Mouse (Mus musculus) hindbrain, embryonic 11.5 days (tissue): ENCODE data around the gene Tpmt. TPM values are rescaled to one million over a fixed set of nuclear protein-coding genes. Genes with fewer than 3 reads are reported as not detected.

Source experiments
- ATAC-seq: fragments of 200-750 bp; cut with Nextera tagmentation; 2 replicates; pipeline ENCODE4 v1.8.0; 2017; ENCODE audit warnings: mild to moderate bottlenecking, moderate TSS enrichment, moderate library complexity; ENCODE audit not compliant: low FRiP score
- DNase-seq: peaks from one replicate; pipeline ENCODE4 v3.0.0-alpha.2; 2015; ENCODE audit warnings: low spot score
- H3K27ac ChIP-seq: fragments of 300-500 bp; sonication (generic); 2 replicates; pipeline ENCODE4 v1.5.1; 2014; ENCODE audit warnings: mild to moderate bottlenecking, low read depth, low read length
- H3K27me3 ChIP-seq: fragments of 300-500 bp; sonication (generic); 2 replicates; pipeline ENCODE4 v1.6.1; 2014; ENCODE audit warnings: mild to moderate bottlenecking, low read length, moderate library complexity, mixed read lengths; ENCODE audit not compliant: control insufficient read depth, insufficient read depth
- H3K36me3 ChIP-seq: fragments of 300-500 bp; sonication (generic); 2 replicates; pipeline ENCODE4 v1.6.1; 2014; ENCODE audit warnings: mild to moderate bottlenecking, low read length, moderate library complexity, mixed read lengths; ENCODE audit not compliant: control insufficient read depth, insufficient read depth
- H3K4me1 ChIP-seq: fragments of 300-500 bp; sonication (generic); replicated peaks from 2 replicates; pipeline ENCODE4 v1.6.1; 2014; ENCODE audit warnings: low read length, mixed read lengths; ENCODE audit not compliant: control insufficient read depth, insufficient read depth
- H3K4me2 ChIP-seq: fragments of 300-500 bp; sonication (generic); replicated peaks from 2 replicates; pipeline ENCODE4 v1.6.1; 2014; ENCODE audit warnings: mild to moderate bottlenecking, low read depth, low read length
- H3K4me3 ChIP-seq: fragments of 300-500 bp; sonication (generic); 2 replicates; pipeline ENCODE4 v1.5.1; 2014; ENCODE audit warnings: low read depth, low read length
- H3K9ac ChIP-seq: fragments of 300-500 bp; sonication (generic); 2 replicates; pipeline ENCODE4 v1.6.1; 2014; ENCODE audit warnings: low read depth, low read length
- H3K9me3 ChIP-seq: fragments of 300-500 bp; sonication (generic); 2 replicates; pipeline ENCODE4 v1.6.1; 2016; ENCODE audit warnings: low read length; ENCODE audit not compliant: control insufficient read depth
- whole genome bisulfite sequencing: fragments of 180-500 bp; shearing (Covaris S2); extraction: QIAGEN DNeasy Blood & Tissue Kit; methylation state at CpG from one replicate; pipeline ENCODE4 v1.1.7; 2014; 5-methylcytosine and 5-hydroxymethylcytosine counted together
- polyA plus RNA-seq: library from polyadenylated mRNA; unstranded; fragments of >200 nt; fragmentation: Nextera tagmentation; extraction: Ambion mirVana; gene quantifications from 2 replicates; pipeline ENCODE4 v1.2.1, GENCODE M21; 2014

Tpmt gene
- polyA plus RNA-seq, 1 experiment from 2014 or later: 47.8 TPM

DNA sequence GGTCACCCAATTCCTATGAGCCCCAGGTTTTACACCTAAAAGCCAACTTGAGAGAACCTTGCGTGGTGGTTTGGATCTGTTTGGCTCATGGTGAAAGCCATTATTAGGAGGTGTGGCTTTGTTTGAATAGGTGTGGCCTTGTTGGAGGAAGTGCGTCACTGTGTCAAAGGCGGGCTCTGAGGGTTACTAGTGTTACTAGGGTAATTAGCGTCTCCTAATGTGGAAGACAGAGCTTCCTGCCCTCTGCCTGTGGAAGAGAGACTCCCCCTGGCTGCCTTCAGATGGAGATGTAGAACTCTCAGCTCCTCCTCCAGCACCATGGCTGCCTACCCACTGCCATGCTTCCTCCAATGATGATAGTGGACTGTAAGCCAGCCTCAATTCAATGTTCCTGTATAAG, 42.9 kb downstream of the Tpmt start:
- no peak overlapping the region for H3K4me2 ChIP-seq
- no peaks in the 10 kb centered on the region for H3K27me3 ChIP-seq
- no peak overlapping the region for H3K9ac ChIP-seq
- no peaks in the 10 kb centered on the region for H3K36me3 ChIP-seq
- H3K9me3 ChIP-seq: no peaks in the 10 kb centered on the region
- H3K27ac ChIP-seq: no peak overlapping the region
- DNase-seq: no peak
- ATAC-seq: no peak
- no peaks in the 10 kb centered on the region for H3K4me1 ChIP-seq
- H3K4me3 ChIP-seq: no peak overlapping the region
- WGBS: 84% methylated on average over 4 of the region's 4 CpGs

DNA sequence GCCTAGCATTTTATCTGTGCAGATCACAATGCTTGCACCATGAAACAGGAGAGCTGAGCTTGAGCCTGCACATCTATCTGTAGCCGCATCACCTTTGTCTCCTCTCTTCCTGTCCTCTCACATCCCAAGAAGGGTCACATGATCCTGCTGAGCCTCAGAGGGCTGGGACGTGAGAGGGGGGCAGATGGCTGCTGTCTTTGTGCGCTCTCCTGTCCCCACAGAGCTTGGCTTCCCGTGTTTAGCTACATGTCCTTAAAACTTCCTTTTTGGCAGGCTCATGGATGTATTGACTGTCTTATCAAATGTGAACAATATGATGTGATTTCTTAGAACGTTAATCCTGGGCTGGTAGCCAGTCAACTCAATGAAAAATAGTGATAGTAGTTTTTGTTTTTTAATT, 45.0 kb downstream of the Tpmt start:
- H3K36me3 ChIP-seq: no peaks in the 10 kb centered on the region
- no peak overlapping the region for H3K4me2 ChIP-seq
- no peaks in the 10 kb centered on the region for H3K27me3 ChIP-seq
- ATAC-seq: no peak
- H3K9ac ChIP-seq: no peak overlapping the region
- H3K4me1 ChIP-seq: no peaks in the 10 kb centered on the region
- DNase-seq: no peak
- H3K27ac ChIP-seq: no peak overlapping the region
- no peak overlapping the region for H3K4me3 ChIP-seq
- H3K9me3 ChIP-seq: no peaks in the 10 kb centered on the region
- WGBS: 64% methylated on average over 5 of the region's 5 CpGs

DNA sequence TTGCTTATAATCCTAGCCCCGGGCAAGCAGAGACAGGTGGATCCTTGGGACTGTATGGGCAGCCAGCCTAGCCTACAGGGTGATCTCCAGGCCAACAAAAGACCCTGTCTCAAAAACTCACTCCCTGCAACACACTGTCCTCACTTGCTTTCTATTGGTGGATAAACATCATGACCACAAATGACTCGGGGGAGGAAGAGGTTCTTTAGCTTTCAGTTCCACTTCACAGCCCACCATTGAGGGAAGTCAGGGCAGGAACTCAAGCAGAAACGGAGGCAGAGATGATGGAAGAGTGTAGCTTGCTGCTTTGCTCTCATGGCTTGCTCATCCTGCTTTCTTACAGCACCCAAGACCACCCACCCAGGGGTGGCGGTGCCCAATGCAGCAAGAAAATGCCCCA, 47.2 kb downstream of the Tpmt start:
- Histone ChIP-seq H3K36me3 (no peaks in the 10 kb centered on the region), H3K4me3 (no peak overlapping the region), H3K27me3 (no peaks in the 10 kb centered on the region), H3K9me3 (no peaks in the 10 kb centered on the region), H3K9ac (no peak overlapping the region), H3K4me2 (no peak overlapping the region), H3K4me1 (no peaks in the 10 kb centered on the region), H3K27ac (no peak overlapping the region)
- ATAC-seq (no peak), DNase-seq (no peak)
- 66% methylated on average over 4 of the region's 4 CpGs for WGBS

DNA sequence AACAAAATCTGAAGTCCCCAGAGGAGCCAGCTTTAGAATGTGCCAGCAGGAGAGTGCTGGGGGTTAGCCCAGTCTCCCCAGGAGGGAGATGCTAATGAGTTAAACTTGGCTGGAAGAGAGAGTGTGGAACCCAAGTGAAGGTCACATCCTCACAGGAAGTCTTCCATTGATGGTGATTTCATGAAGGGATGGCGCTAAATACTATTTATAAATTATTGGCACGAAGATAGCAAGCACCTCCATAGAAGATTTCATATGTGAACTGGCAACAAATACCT, 51.3 kb downstream of the Tpmt start:
- ATAC-seq (no peak), DNase-seq (no peak)
- Histone ChIP-seq H3K27me3 (no peaks in the 10 kb centered on the region), H3K9me3 (no peaks in the 10 kb centered on the region), H3K9ac (no peak overlapping the region), H3K36me3 (no peaks in the 10 kb centered on the region), H3K4me2 (no peak overlapping the region), H3K4me1 (no peaks in the 10 kb centered on the region), H3K27ac (no peak overlapping the region), H3K4me3 (no peak overlapping the region)
- 91% methylated on average over 2 of the region's 2 CpGs for WGBS

DNA sequence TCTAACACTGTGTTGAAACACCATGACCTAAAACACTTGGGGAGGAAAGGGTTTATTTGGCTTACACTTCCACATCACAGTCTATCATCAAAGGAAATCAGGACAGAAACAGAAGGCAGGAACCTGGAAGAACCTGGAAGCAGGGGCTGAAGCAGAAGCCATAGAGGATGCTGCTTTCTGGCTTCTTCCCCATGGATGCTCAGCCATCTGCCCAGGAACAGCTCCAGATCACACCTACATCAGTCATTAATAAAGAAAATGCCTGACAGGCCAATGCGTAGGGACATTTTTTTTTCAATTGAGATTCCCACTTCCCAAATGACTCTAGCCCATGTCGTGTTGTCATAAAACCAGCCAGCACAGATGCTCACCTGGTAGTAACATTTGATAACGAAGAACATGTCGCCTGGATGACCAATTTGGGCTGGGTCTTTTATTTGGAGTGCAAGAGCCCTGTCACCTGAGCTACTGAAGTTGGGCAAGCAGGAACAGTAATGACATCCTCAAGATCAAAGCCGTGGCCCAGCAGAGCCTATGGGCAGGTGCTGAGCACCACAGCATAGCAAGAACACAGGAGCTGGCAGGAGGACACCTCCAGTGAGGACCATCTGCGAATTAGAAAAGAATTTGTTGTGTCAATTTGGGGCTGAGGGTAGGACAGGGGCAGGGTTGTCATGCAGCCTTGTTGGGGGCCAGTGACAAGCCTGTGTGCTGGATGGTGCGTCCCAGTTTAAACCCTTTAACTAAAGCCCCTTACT, 51.8 kb downstream of the Tpmt start:
- 72% methylated on average over 7 of the region's 7 CpGs for WGBS
- Histone ChIP-seq H3K27ac (no peak overlapping the region), H3K4me2 (no peak overlapping the region), H3K36me3 (no peaks in the 10 kb centered on the region), H3K4me1 (no peaks in the 10 kb centered on the region), H3K4me3 (no peak overlapping the region), H3K9ac (no peak overlapping the region), H3K9me3 (no peaks in the 10 kb centered on the region), H3K27me3 (no peaks in the 10 kb centered on the region)
- ATAC-seq: no peak
- DNase-seq: no peak

DNA sequence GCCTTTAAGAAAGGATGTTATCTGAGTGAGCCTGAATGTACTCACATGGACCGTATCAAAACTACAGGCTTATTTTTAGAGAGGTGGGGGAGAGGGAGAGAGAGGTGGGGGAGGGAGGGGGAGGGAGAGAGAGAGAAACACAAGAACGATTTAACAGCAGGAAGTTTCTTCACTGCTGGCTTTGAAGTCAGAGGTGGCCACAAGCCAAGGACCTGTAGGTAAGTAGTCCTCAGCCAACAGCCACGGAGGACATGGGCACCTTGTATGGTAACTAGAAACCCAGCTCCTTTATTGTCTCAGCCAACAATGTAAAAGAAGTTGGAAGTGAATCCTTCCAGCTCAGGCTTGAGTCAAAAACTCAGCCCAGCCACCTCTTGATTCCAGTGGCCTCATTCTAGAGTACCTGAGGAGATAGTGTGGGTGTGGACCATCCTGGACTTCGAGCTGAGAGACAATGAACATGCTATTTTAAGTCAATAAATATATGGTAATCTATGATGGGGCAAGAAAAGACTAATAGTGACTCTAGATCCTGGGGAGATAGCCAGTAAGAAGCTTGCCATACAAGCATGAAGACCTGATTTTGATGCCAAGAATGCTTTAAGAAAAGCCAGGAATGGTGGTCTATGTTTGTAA, 54.0 kb downstream of the Tpmt start:
- Histone ChIP-seq H3K4me3 (no peak overlapping the region), H3K36me3 (no peaks in the 10 kb centered on the region), H3K27ac (no peak overlapping the region), H3K4me2 (no peak overlapping the region), H3K4me1 (no peaks in the 10 kb centered on the region), H3K9ac (no peak overlapping the region), H3K9me3 (no peaks in the 10 kb centered on the region), H3K27me3 (no peaks in the 10 kb centered on the region)
- WGBS: 59% methylated on average over 4 of the region's 4 CpGs
- ATAC-seq: no peak
- DNase-seq: no peak

DNA sequence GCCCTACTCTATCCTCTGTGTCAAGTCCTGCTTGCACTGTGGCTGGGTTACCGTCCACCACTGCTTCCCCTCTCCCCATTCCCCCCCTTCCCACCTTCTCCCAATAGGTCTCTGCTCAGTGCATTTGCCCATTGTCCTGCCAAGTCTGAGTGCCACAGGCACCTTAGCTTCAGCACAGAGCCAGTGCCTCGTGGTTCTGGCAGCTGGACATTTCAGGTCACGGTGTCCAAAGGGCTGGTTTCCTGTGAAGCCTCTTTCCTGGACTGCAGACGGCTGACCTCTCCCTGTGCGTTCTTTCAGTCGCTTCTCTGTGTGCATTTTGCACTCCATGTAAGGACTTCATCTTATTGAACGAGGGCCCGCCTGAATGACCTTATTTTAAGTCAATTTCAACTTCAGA, 56.6 kb downstream of the Tpmt start:
- Histone ChIP-seq H3K9me3 (no peaks in the 10 kb centered on the region), H3K27ac (no peak overlapping the region), H3K4me3 (no peak overlapping the region), H3K4me2 (no peak overlapping the region), H3K36me3 (no peaks in the 10 kb centered on the region), H3K9ac (no peak overlapping the region), H3K4me1 (no peaks in the 10 kb centered on the region), H3K27me3 (no peaks in the 10 kb centered on the region)
- no peak for DNase-seq
- 73% methylated on average over 8 of the region's 8 CpGs for WGBS
- no peak for ATAC-seq

DNA sequence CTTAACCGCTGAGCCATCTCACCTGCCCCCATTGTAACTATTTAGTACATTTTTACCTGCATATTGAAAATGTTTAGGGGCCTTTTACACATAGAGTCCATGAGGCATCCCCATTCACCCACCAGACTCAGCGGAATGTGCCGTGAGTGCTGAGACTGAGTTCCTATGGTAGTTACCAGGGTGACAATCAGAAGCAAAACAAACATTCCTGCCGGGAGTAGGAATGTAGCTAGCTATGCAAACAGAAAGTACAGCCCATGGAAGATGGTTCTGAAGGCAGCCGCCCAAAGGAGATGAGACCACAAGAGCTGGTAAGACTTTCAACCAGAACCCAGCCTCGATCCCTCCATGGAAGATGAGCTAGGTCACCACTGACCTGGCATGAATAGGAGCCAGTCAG, 58.3 kb downstream of the Tpmt start:
- Histone ChIP-seq H3K9me3 (no peaks in the 10 kb centered on the region), H3K36me3 (no peaks in the 10 kb centered on the region), H3K9ac (no peak overlapping the region), H3K4me2 (no peak overlapping the region), H3K27ac (no peak overlapping the region), H3K4me3 (no peak overlapping the region), H3K27me3 (no peaks in the 10 kb centered on the region), H3K4me1 (no peaks in the 10 kb centered on the region)
- 59% methylated on average over 6 of the region's 6 CpGs for WGBS
- ATAC-seq (no peak), DNase-seq (no peak)

DNA sequence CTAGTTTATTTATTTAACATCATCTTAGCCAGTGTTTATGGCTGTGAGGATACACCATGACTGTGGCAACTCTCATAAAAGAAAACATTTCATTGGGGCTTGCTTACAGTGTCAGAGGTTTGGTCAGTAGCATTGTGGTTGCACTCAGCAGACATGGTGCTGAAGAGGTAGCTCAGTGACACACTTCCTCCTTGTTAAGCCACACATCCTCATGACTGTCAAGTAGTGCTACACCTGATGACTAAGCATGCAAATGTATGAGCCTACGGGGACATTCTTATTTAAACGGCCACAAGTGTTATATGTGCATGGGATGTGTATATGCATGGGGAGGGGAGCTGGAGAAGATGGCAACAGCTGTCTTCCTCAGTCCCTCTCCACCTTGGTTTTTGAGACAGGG, 60.7 kb downstream of the Tpmt start:
- Histone ChIP-seq H3K27me3 (no peaks in the 10 kb centered on the region), H3K9ac (no peak overlapping the region), H3K4me2 (no peak overlapping the region), H3K36me3 (no peaks in the 10 kb centered on the region), H3K4me1 (no peaks in the 10 kb centered on the region), H3K9me3 (no peaks in the 10 kb centered on the region), H3K27ac (no peak overlapping the region), H3K4me3 (no peak overlapping the region)
- 96% methylated on average over 2 of the region's 2 CpGs for WGBS
- no peak for ATAC-seq
- no peak for DNase-seq
